Mouse (Mus musculus) erythroblast, embryonic 14.5 days (primary cell): Measurements from ENCODE around the gene Lrrc55.

Experiments
- GATA1 ChIP-seq: IDR thresholded peaks from 2 replicates; pipeline ENCODE4 v1.6.1; 2012; ENCODE audit warnings: low read length, inconsistent platforms, mixed read lengths
- TAL1 ChIP-seq: IDR thresholded peaks from 3 replicates; pipeline ENCODE4 v1.6.1; 2012; ENCODE audit warnings: low read length, inconsistent platforms, mixed read lengths

DNA sequence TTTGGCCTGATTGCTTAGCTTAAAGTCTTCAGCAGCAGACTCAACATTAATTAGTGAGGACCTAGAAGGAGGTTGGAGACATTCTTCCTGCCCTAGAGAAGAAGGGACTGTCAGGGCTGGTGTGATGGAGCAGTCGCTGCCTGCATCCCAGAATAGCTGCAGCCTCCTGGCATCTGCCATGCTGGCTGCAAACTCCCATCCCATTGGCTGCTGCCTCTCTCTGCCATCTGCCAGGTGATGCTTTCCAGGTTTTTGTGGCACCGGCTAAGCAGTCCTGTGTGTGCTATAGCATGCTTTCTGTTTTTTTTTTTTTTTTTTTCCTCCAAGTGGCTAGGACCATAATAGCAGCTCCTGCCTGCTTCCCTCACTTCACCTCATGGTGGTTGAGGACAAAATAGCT is 16.7 kb upstream of the Lrrc55 start:
- TF ChIP-seq GATA1: no peak
- TF ChIP-seq TAL1: no peak
